Mouse (Mus musculus): Measurements from ENCODE around the gene Gramd1b. TPM values are rescaled to one million over a fixed set of nuclear protein-coding genes. Genes with fewer than 3 reads are reported as not detected.

The Gramd1b gene
- polyA plus RNA-seq, 1 experiment, result 0.02 TPM

GRCm38 (mm10) chr9:40333649-40334396 is 197.4 kb downstream of the Gramd1b start:
- Histone ChIP-seq H3K4me1 (ENCODE audit: control insufficient read depth) (no peaks in the 10 kb centered on the region), H3K4me3 (replicated peaks) (no peak overlapping the region), H3K36me3 (ENCODE audit: control insufficient read depth) (no peaks in the 10 kb centered on the region), H3K9me3 (ENCODE audit: control insufficient read depth, low read length) (no peaks in the 10 kb centered on the region), H3K27me3 (ENCODE audit: control insufficient read depth) (no peaks in the 10 kb centered on the region)
- TF ChIP-seq GATA1 (IDR thresholded peaks at IDR 0.05; ENCODE audit: low read length) (no peak), TAL1 (IDR thresholded peaks at IDR 0.05; ENCODE audit: low read length) (no peak)

- no peaks in the 10 kb centered on the region for H3K4me1 ChIP-seq (ENCODE audit: control insufficient read depth)
- H3K36me3 ChIP-seq (ENCODE audit: control insufficient read depth), result no peaks in the 10 kb centered on the region
- H3K4me3 ChIP-seq (replicated peaks), result no peak overlapping the region
- H3K9me3 ChIP-seq (ENCODE audit: control insufficient read depth, low read length), result no peaks in the 10 kb centered on the region
- H3K27me3 ChIP-seq (ENCODE audit: control insufficient read depth), result no peaks in the 10 kb centered on the region
- TF ChIP-seq TAL1 (IDR thresholded peaks at IDR 0.05; ENCODE audit: low read length), result no peak
- TF ChIP-seq GATA1 (IDR thresholded peaks at IDR 0.05; ENCODE audit: low read length), result no peak
Measured at GRCm38 (mm10) chr9:40332731-40333648, 198.2 kb downstream of the Gramd1b start.

GRCm38 (mm10) chr9:40332326-40332725 is 198.9 kb downstream of the Gramd1b start:
- Histone ChIP-seq H3K36me3 (ENCODE audit: control insufficient read depth) (no peaks in the 10 kb centered on the region), H3K4me1 (ENCODE audit: control insufficient read depth) (no peaks in the 10 kb centered on the region), H3K27me3 (ENCODE audit: control insufficient read depth) (no peaks in the 10 kb centered on the region), H3K9me3 (ENCODE audit: control insufficient read depth, low read length) (no peaks in the 10 kb centered on the region), H3K4me3 (replicated peaks) (no peak overlapping the region)
- no peak for TF ChIP-seq TAL1 (IDR thresholded peaks at IDR 0.05; ENCODE audit: low read length)
- no peak for TF ChIP-seq GATA1 (IDR thresholded peaks at IDR 0.05; ENCODE audit: low read length)

GRCm38 (mm10) chr9:40331411-40332286 is 199.5 kb downstream of the Gramd1b start:
- no peak overlapping the region for H3K4me3 ChIP-seq (replicated peaks)
- H3K27me3 ChIP-seq (ENCODE audit: control insufficient read depth), result no peaks in the 10 kb centered on the region
- no peaks in the 10 kb centered on the region for H3K4me1 ChIP-seq (ENCODE audit: control insufficient read depth)
- H3K36me3 ChIP-seq (ENCODE audit: control insufficient read depth), result no peaks in the 10 kb centered on the region
- TF ChIP-seq TAL1 (IDR thresholded peaks at IDR 0.05; ENCODE audit: low read length) (no peak), GATA1 (IDR thresholded peaks at IDR 0.05; ENCODE audit: low read length) (no peak)
- H3K9me3 ChIP-seq (ENCODE audit: control insufficient read depth, low read length), result no peaks in the 10 kb centered on the region

GRCm38 (mm10) chr9:40330609-40331382 is 200.4 kb downstream of the Gramd1b start:
- Histone ChIP-seq H3K27me3 (ENCODE audit: control insufficient read depth) (no peaks in the 10 kb centered on the region), H3K36me3 (ENCODE audit: control insufficient read depth) (no peaks in the 10 kb centered on the region), H3K4me3 (replicated peaks) (no peak overlapping the region), H3K9me3 (ENCODE audit: control insufficient read depth, low read length) (no peaks in the 10 kb centered on the region), H3K4me1 (ENCODE audit: control insufficient read depth) (no peaks in the 10 kb centered on the region)
- TF ChIP-seq TAL1 (IDR thresholded peaks at IDR 0.05; ENCODE audit: low read length) (no peak), GATA1 (IDR thresholded peaks at IDR 0.05; ENCODE audit: low read length) (no peak)

- no peaks in the 10 kb centered on the region for H3K27me3 ChIP-seq (ENCODE audit: control insufficient read depth)
Measured at GRCm38 (mm10) chr9:40326260-40326915, 204.8 kb downstream of the Gramd1b start.

GRCm38 (mm10) chr9:40324826-40325225 is 206.4 kb downstream of the Gramd1b start:
- H3K9me3 ChIP-seq (ENCODE audit: control insufficient read depth, low read length), result no peaks in the 10 kb centered on the region
- H3K4me1 ChIP-seq (ENCODE audit: control insufficient read depth), result no peaks in the 10 kb centered on the region
- no peaks in the 10 kb centered on the region for H3K27me3 ChIP-seq (ENCODE audit: control insufficient read depth)
- TF ChIP-seq TAL1 (IDR thresholded peaks at IDR 0.05; ENCODE audit: low read length) (no peak), GATA1 (IDR thresholded peaks at IDR 0.05; ENCODE audit: low read length) (no peak)
- no peak overlapping the region for H3K4me3 ChIP-seq (replicated peaks)
- H3K36me3 ChIP-seq (ENCODE audit: control insufficient read depth), result no peaks in the 10 kb centered on the region

More at GRCm38 (mm10) chr9:40326260-40326915, 204.8 kb downstream of the Gramd1b start:
- Histone ChIP-seq H3K36me3 (ENCODE audit: control insufficient read depth) (no peaks in the 10 kb centered on the region), H3K4me3 (replicated peaks) (no peak overlapping the region), H3K4me1 (ENCODE audit: control insufficient read depth) (no peaks in the 10 kb centered on the region), H3K9me3 (ENCODE audit: control insufficient read depth, low read length) (no peaks in the 10 kb centered on the region)
- TF ChIP-seq GATA1 (IDR thresholded peaks at IDR 0.05; ENCODE audit: low read length) (no peak), TAL1 (IDR thresholded peaks at IDR 0.05; ENCODE audit: low read length) (no peak)

Measured in erythroblast, embryonic 14.5 days (primary cell).